Mouse (Mus musculus) bone marrow macrophage, adult 2 months (primary cell): ENCODE results near the gene Nacc2.

Experiments
- CTCF ChIP-seq: IDR thresholded peaks from 2 replicates; pipeline ENCODE4 v1.5.1; 2012; ENCODE audit warnings: low read depth, mild to moderate bottlenecking, low read length, moderate library complexity
- POLR2A ChIP-seq: IDR thresholded peaks from 2 replicates; pipeline ENCODE4 v1.6.1; 2012; ENCODE audit warnings: mild to moderate bottlenecking, low read depth, low read length, borderline replicate concordance

GRCm38 (mm10) chr2:26093897-26094296 is 29.1 kb downstream of the Nacc2 start:
- TF ChIP-seq POLR2A (no peak), CTCF (no peak)
